Mouse (Mus musculus): ENCODE data around the gene Acin1. TPM values are rescaled to one million over a fixed set of nuclear protein-coding genes. Genes with fewer than 3 reads are reported as not detected.

Acin1 gene
- polyA plus RNA-seq, 1 experiment from 2014 or later, result 112 TPM

- ATAC-seq (replicated peaks; ENCODE audit: low FRiP score, low TSS enrichment, low read depth) (no peak), DNase-seq (ENCODE audit: low spot score) (no peak)
- Histone ChIP-seq H3K27ac (ENCODE audit: low read depth) (no peak overlapping the region), H3K4me2 (ENCODE audit: low read length) (no peak overlapping the region), H3K4me1 (replicated peaks; ENCODE audit: control insufficient read depth, insufficient read depth, low read length) (no peaks in the 10 kb centered on the region), H3K9ac (ENCODE audit: low read length) (no peak overlapping the region), H3K4me3 (ENCODE audit: low read depth, low read length) (no peak overlapping the region), H3K9me3 (ENCODE audit: control insufficient read depth, low read length) (no peaks in the 10 kb centered on the region), H3K36me3 (ENCODE audit: control insufficient read depth, insufficient read depth, low read length) (peaks cover 46% of the 10 kb centered on the region), H3K27me3 (replicated peaks; ENCODE audit: control insufficient read depth, insufficient read depth, low read length) (no peaks in the 10 kb centered on the region)
- WGBS, result 86% methylated on average over 4 of the region's 4 CpGs
Observed at GRCm38 (mm10) chr14:54634182-54634581, 52.5 kb downstream of the Acin1 start.

GRCm38 (mm10) chr14:54632252-54632651, 54.5 kb downstream of the Acin1 start:
- Histone ChIP-seq H3K4me3 (ENCODE audit: low read depth, low read length) (no peak overlapping the region), H3K36me3 (ENCODE audit: control insufficient read depth, insufficient read depth, low read length) (peaks cover 43% of the 10 kb centered on the region), H3K4me1 (replicated peaks; ENCODE audit: control insufficient read depth, insufficient read depth, low read length) (no peaks in the 10 kb centered on the region), H3K27ac (ENCODE audit: low read depth) (no peak overlapping the region), H3K27me3 (replicated peaks; ENCODE audit: control insufficient read depth, insufficient read depth, low read length) (no peaks in the 10 kb centered on the region), H3K9ac (ENCODE audit: low read length) (no peak overlapping the region), H3K9me3 (ENCODE audit: control insufficient read depth, low read length) (no peaks in the 10 kb centered on the region), H3K4me2 (ENCODE audit: low read length) (no peak overlapping the region)
- ATAC-seq (replicated peaks; ENCODE audit: low FRiP score, low TSS enrichment, low read depth), result no peak
- WGBS, result 93% methylated on average over 37 of the region's 37 CpGs
- DNase-seq (ENCODE audit: low spot score), result no peak

GRCm38 (mm10) chr14:54631240-54631599, 55.5 kb downstream of the Acin1 start:
- ATAC-seq (replicated peaks; ENCODE audit: low FRiP score, low TSS enrichment, low read depth), result peak; percentile 55; the same call in 1 of the 2 replicates
- Histone ChIP-seq H3K4me1 (replicated peaks; ENCODE audit: control insufficient read depth, insufficient read depth, low read length) (no peaks in the 10 kb centered on the region), H3K27me3 (replicated peaks; ENCODE audit: control insufficient read depth, insufficient read depth, low read length) (no peaks in the 10 kb centered on the region), H3K4me2 (ENCODE audit: low read length) (no peak overlapping the region), H3K4me3 (ENCODE audit: low read depth, low read length) (no peak overlapping the region), H3K36me3 (ENCODE audit: control insufficient read depth, insufficient read depth, low read length) (peaks cover 36% of the 10 kb centered on the region), H3K9me3 (ENCODE audit: control insufficient read depth, low read length) (no peaks in the 10 kb centered on the region), H3K27ac (ENCODE audit: low read depth) (no peak overlapping the region), H3K9ac (ENCODE audit: low read length) (no peak overlapping the region)
- 53% methylated on average over 4 of the region's 4 CpGs for WGBS
- no peak for DNase-seq (ENCODE audit: low spot score)

GRCm38 (mm10) chr14:54630583-54631239, 56.0 kb downstream of the Acin1 start:
- DNase-seq (ENCODE audit: low spot score), result no peak
- Histone ChIP-seq H3K4me1 (replicated peaks; ENCODE audit: control insufficient read depth, insufficient read depth, low read length) (no peaks in the 10 kb centered on the region), H3K27me3 (replicated peaks; ENCODE audit: control insufficient read depth, insufficient read depth, low read length) (no peaks in the 10 kb centered on the region), H3K4me2 (ENCODE audit: low read length) (no peak overlapping the region), H3K9me3 (ENCODE audit: control insufficient read depth, low read length) (no peaks in the 10 kb centered on the region), H3K27ac (ENCODE audit: low read depth) (no peak overlapping the region), H3K4me3 (ENCODE audit: low read depth, low read length) (no peak overlapping the region), H3K9ac (ENCODE audit: low read length) (no peak overlapping the region), H3K36me3 (ENCODE audit: control insufficient read depth, insufficient read depth, low read length) (peaks cover 31% of the 10 kb centered on the region)
- peak; percentile 25; the same call in 1 of the 2 replicates for ATAC-seq (replicated peaks; ENCODE audit: low FRiP score, low TSS enrichment, low read depth)
- WGBS, result 80% methylated on average over 11 of the region's 11 CpGs

GRCm38 (mm10) chr14:54629797-54630196, 56.9 kb downstream of the Acin1 start:
- Histone ChIP-seq H3K27ac (ENCODE audit: low read depth) (no peak overlapping the region), H3K36me3 (ENCODE audit: control insufficient read depth, insufficient read depth, low read length) (peaks cover 30% of the 10 kb centered on the region), H3K4me1 (replicated peaks; ENCODE audit: control insufficient read depth, insufficient read depth, low read length) (no peaks in the 10 kb centered on the region), H3K9ac (ENCODE audit: low read length) (no peak overlapping the region), H3K9me3 (ENCODE audit: control insufficient read depth, low read length) (no peaks in the 10 kb centered on the region), H3K27me3 (replicated peaks; ENCODE audit: control insufficient read depth, insufficient read depth, low read length) (no peaks in the 10 kb centered on the region), H3K4me3 (ENCODE audit: low read depth, low read length) (no peak overlapping the region), H3K4me2 (ENCODE audit: low read length) (no peak overlapping the region)
- 91% methylated on average over 2 of the region's 2 CpGs for WGBS
- DNase-seq (ENCODE audit: low spot score) (no peak), ATAC-seq (replicated peaks; ENCODE audit: low FRiP score, low TSS enrichment, low read depth) (no peak)

- Histone ChIP-seq H3K36me3 (ENCODE audit: control insufficient read depth, insufficient read depth, low read length) (peaks cover 18% of the 10 kb centered on the region), H3K9ac (ENCODE audit: low read length) (no peak overlapping the region), H3K4me1 (replicated peaks; ENCODE audit: control insufficient read depth, insufficient read depth, low read length) (no peaks in the 10 kb centered on the region), H3K4me2 (ENCODE audit: low read length) (no peak overlapping the region), H3K27me3 (replicated peaks; ENCODE audit: control insufficient read depth, insufficient read depth, low read length) (no peaks in the 10 kb centered on the region), H3K9me3 (ENCODE audit: control insufficient read depth, low read length) (no peaks in the 10 kb centered on the region), H3K27ac (ENCODE audit: low read depth) (no peak overlapping the region), H3K4me3 (ENCODE audit: low read depth, low read length) (no peak overlapping the region)
- no peak for ATAC-seq (replicated peaks; ENCODE audit: low FRiP score, low TSS enrichment, low read depth)
- no peak for DNase-seq (ENCODE audit: low spot score)
- 65% methylated on average over 5 of the region's 5 CpGs for WGBS
Observed at GRCm38 (mm10) chr14:54628103-54628502, 58.6 kb downstream of the Acin1 start.

- no peaks in the 10 kb centered on the region for H3K9me3 ChIP-seq (ENCODE audit: control insufficient read depth, low read length)
- whole genome bisulfite sequencing, result 73% methylated on average over 10 of the region's 10 CpGs
- H3K4me3 ChIP-seq (ENCODE audit: low read depth, low read length), result no peak overlapping the region
- no peaks in the 10 kb centered on the region for H3K36me3 ChIP-seq (ENCODE audit: control insufficient read depth, insufficient read depth, low read length)
- H3K4me1 ChIP-seq (replicated peaks; ENCODE audit: control insufficient read depth, insufficient read depth, low read length), result no peaks in the 10 kb centered on the region
- no peak overlapping the region for H3K27ac ChIP-seq (ENCODE audit: low read depth)
- no peak overlapping the region for H3K4me2 ChIP-seq (ENCODE audit: low read length)
- DNase-seq (ENCODE audit: low spot score) (no peak), ATAC-seq (replicated peaks; ENCODE audit: low FRiP score, low TSS enrichment, low read depth) (no peak)
- no peaks in the 10 kb centered on the region for H3K27me3 ChIP-seq (replicated peaks; ENCODE audit: control insufficient read depth, insufficient read depth, low read length)
- no peak overlapping the region for H3K9ac ChIP-seq (ENCODE audit: low read length)
Observed at GRCm38 (mm10) chr14:54624976-54625375, 61.8 kb downstream of the Acin1 start.

- ATAC-seq (replicated peaks; ENCODE audit: low FRiP score, low TSS enrichment, low read depth), result no peak
Observed at GRCm38 (mm10) chr14:54623334-54623733, 63.4 kb downstream of the Acin1 start.

GRCm38 (mm10) chr14:54621133-54621532, 65.6 kb downstream of the Acin1 start, which contains the start of gene Psmb11:
TSS of gene Psmb11 (plus strand) at chr14:54621433.
- H3K9ac ChIP-seq (ENCODE audit: low read length), result no peak within 1 kb of the TSS
- no peak within 1 kb of the TSS for H3K4me3 ChIP-seq (ENCODE audit: low read depth, low read length)
- DNase-seq (ENCODE audit: low spot score), result no peak
- WGBS, result 92% methylated on average over 1 of the region's 1 CpGs
- no peak within 1 kb of the TSS for H3K27ac ChIP-seq (ENCODE audit: low read depth)
- no peak for ATAC-seq (replicated peaks; ENCODE audit: low FRiP score, low TSS enrichment, low read depth)
- peaks cover 5% of the 10 kb centered on the region; the same call in 1 of the 2 replicates for H3K4me1 ChIP-seq (replicated peaks; ENCODE audit: control insufficient read depth, insufficient read depth, low read length)
- H3K4me2 ChIP-seq (ENCODE audit: low read length), result no peak within 1 kb of the TSS
- H3K27me3 ChIP-seq (replicated peaks; ENCODE audit: control insufficient read depth, insufficient read depth, low read length), result no peaks in the 10 kb centered on the region
- peaks cover 4% of the 10 kb centered on the region for H3K36me3 ChIP-seq (ENCODE audit: control insufficient read depth, insufficient read depth, low read length)
- H3K9me3 ChIP-seq (ENCODE audit: control insufficient read depth, low read length), result no peaks in the 10 kb centered on the region

More at GRCm38 (mm10) chr14:54623334-54623733, 63.4 kb downstream of the Acin1 start:
- no peak overlapping the region for H3K4me3 ChIP-seq (ENCODE audit: low read depth, low read length)
- no peak overlapping the region for H3K4me2 ChIP-seq (ENCODE audit: low read length)
- H3K36me3 ChIP-seq (ENCODE audit: control insufficient read depth, insufficient read depth, low read length), result no peaks in the 10 kb centered on the region
- 84% methylated on average over 6 of the region's 6 CpGs for WGBS
- no peak overlapping the region for H3K27ac ChIP-seq (ENCODE audit: low read depth)
- DNase-seq (ENCODE audit: low spot score), result no peak
- H3K9ac ChIP-seq (ENCODE audit: low read length), result no peak overlapping the region
- no peaks in the 10 kb centered on the region for H3K27me3 ChIP-seq (replicated peaks; ENCODE audit: control insufficient read depth, insufficient read depth, low read length)
- H3K9me3 ChIP-seq (ENCODE audit: control insufficient read depth, low read length), result no peaks in the 10 kb centered on the region
- no peaks in the 10 kb centered on the region for H3K4me1 ChIP-seq (replicated peaks; ENCODE audit: control insufficient read depth, insufficient read depth, low read length)
